Mouse (Mus musculus): ENCODE measurements around the gene Nppb. TPM values are rescaled to one million over a fixed set of nuclear protein-coding genes. Genes with fewer than 3 reads are reported as not detected.

Gene Nppb
- polyA plus RNA-seq, 1 experiment from 2014 or later: 0.19 TPM

DNA sequence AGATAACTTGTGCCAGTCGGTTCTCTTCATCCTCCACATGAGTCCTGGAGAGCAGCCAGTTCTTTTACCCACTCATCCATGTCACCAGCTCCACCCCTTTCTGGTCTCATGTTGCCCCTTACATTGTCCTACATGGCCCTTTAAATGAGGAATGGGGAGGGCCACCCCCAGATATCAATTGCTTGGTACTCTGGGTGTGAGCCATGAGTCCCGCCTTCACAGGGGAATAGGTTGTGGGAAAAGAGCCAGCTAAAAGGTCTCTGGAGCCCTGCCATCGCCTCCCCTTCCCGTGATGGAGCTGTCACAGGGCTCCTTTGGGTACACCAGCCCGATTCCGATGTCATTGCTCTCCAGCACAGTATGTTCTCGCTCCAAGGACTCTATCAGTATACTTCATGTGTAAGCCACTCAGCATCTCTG, 6.1 kb upstream of the Nppb start:
- H3K9ac ChIP-seq: no peak overlapping the region
- H3K4me1 ChIP-seq: no peaks in the 10 kb centered on the region
- H3K4me2 ChIP-seq: no peak overlapping the region
- no peaks in the 10 kb centered on the region for H3K27me3 ChIP-seq
- H3K27ac ChIP-seq: no peak overlapping the region
- WGBS: 76% methylated on average over 7 of the region's 7 CpGs
- no peaks in the 10 kb centered on the region for H3K36me3 ChIP-seq
- H3K4me3 ChIP-seq: no peak overlapping the region
- ATAC-seq (ENCODE audit: insufficient number of reproducible peaks, low FRiP score, low TSS enrichment, low read depth): no peak
- H3K9me3 ChIP-seq: no peaks in the 10 kb centered on the region

DNA sequence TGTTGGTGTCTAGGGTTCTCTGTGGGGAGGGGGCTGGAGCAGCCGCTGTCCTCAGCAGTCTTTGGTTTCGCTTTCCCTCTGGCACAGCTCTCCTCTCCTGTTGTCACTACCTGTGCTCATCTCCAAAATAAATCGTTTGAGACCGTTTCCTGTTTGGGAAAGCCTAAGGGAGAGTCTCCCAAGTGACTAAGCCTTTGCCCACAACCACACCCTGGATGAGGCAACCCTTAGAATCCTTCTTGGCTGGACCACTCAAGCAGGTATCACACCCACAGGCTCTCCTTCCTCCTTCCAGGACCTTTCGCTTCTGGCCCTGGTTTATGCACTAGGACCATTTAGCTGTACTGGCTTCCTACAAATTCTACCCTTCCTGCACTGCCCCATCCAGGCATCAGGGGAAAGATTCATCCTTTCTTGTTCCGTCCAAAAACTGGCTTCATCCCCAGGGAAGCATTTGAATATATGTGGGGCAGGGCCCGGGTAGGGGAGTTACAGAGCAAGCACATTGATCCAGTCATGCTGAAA, 8.0 kb downstream of the Nppb start:
- Histone ChIP-seq H3K27ac (no peak overlapping the region), H3K4me2 (no peak overlapping the region), H3K9ac (no peak overlapping the region), H3K4me3 (no peak overlapping the region), H3K27me3 (no peaks in the 10 kb centered on the region), H3K9me3 (no peaks in the 10 kb centered on the region), H3K4me1 (no peaks in the 10 kb centered on the region), H3K36me3 (no peaks in the 10 kb centered on the region)
- 55% methylated on average over 7 of the region's 7 CpGs for WGBS
- ATAC-seq (ENCODE audit: insufficient number of reproducible peaks, low FRiP score, low TSS enrichment, low read depth): no peak

- 73% methylated on average over 3 of the region's 3 CpGs for WGBS
- ATAC-seq (ENCODE audit: insufficient number of reproducible peaks, low FRiP score, low TSS enrichment, low read depth): no peak
- Histone ChIP-seq H3K27ac (no peak overlapping the region), H3K4me3 (no peak overlapping the region), H3K36me3 (no peaks in the 10 kb centered on the region), H3K9me3 (no peaks in the 10 kb centered on the region), H3K27me3 (no peaks in the 10 kb centered on the region), H3K9ac (no peak overlapping the region), H3K4me1 (no peaks in the 10 kb centered on the region), H3K4me2 (no peak overlapping the region)
Measured at GRCm38 (mm10) chr4:147995311-147995710, 9.7 kb downstream of the Nppb start.

DNA sequence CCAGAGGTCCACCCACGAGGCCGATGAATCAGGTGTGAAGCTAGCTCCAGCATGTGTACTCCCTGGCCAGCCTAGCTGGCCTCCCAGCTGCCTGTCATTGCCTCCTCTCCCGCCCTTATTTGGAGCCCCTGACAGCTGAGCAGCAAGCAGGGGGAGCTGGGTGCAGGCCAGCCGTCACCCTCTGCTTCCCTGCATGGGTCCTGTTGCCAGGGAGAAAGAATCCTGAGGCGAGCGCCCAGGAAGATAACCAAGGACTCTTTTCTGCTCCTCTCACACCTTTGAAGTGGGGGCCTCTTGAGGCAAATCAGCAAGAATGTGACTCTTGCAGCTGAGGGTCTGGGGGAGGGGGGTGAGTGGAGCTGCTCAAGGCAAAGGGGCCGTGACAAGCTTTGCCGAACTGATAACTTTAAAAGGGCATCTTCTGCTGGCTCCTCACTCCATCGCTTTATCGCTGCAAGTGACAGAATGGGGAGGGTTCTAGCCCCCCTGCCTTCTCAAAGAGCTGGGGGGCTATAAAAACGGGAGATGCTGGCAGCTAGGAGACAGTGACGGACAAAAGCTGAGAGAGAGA, 14.7 kb downstream of the Nppb start, which contains the start of gene Nppa:
TSS of gene Nppa (plus strand) at position 521 of the 571 bp plus-strand sequence.
- WGBS: 32% methylated on average over 12 of the region's 12 CpGs
- peaks cover 12% of the 10 kb centered on the region for H3K36me3 ChIP-seq
- no peak within 1 kb of the TSS for H3K4me3 ChIP-seq
- H3K27ac ChIP-seq: no peak within 1 kb of the TSS
- H3K4me2 ChIP-seq: no peak within 1 kb of the TSS
- H3K4me1 ChIP-seq: no peaks in the 10 kb centered on the region
- H3K9ac ChIP-seq: no peak within 1 kb of the TSS
- no peaks in the 10 kb centered on the region for H3K9me3 ChIP-seq
- H3K27me3 ChIP-seq: no peaks in the 10 kb centered on the region
- ATAC-seq (ENCODE audit: insufficient number of reproducible peaks, low FRiP score, low TSS enrichment, low read depth): no peak

GRCm38 (mm10) chr4:148001013-148001789, 15.6 kb downstream of the Nppb start:
- no peak for ATAC-seq (ENCODE audit: insufficient number of reproducible peaks, low FRiP score, low TSS enrichment, low read depth)
- Histone ChIP-seq H3K4me2 (no peak overlapping the region), H3K36me3 (peaks cover 21% of the 10 kb centered on the region), H3K9ac (no peak overlapping the region), H3K9me3 (no peaks in the 10 kb centered on the region), H3K27ac (no peak overlapping the region), H3K27me3 (no peaks in the 10 kb centered on the region), H3K4me3 (no peak overlapping the region), H3K4me1 (no peaks in the 10 kb centered on the region)
- WGBS: 85% methylated on average over 17 of the region's 17 CpGs

- H3K27ac ChIP-seq: no peak overlapping the region
- no peak overlapping the region for H3K4me2 ChIP-seq
- H3K4me1 ChIP-seq: no peaks in the 10 kb centered on the region
- no peak for ATAC-seq (ENCODE audit: insufficient number of reproducible peaks, low FRiP score, low TSS enrichment, low read depth)
- 43% methylated on average over 8 of the region's 8 CpGs for WGBS
- H3K36me3 ChIP-seq: peaks cover 28% of the 10 kb centered on the region
- H3K4me3 ChIP-seq: no peak overlapping the region
- H3K9me3 ChIP-seq: no peaks in the 10 kb centered on the region
- no peak overlapping the region for H3K9ac ChIP-seq
- H3K27me3 ChIP-seq: no peaks in the 10 kb centered on the region
Measured at GRCm38 (mm10) chr4:148001866-148002265, 16.3 kb downstream of the Nppb start.

- H3K9me3 ChIP-seq: no peaks in the 10 kb centered on the region
- 64% methylated on average over 7 of the region's 7 CpGs for whole genome bisulfite sequencing
- H3K27me3 ChIP-seq: no peaks in the 10 kb centered on the region
- H3K4me2 ChIP-seq: no peak overlapping the region
- H3K27ac ChIP-seq: no peak overlapping the region
- no peak overlapping the region for H3K4me3 ChIP-seq
- no peak for ATAC-seq (ENCODE audit: insufficient number of reproducible peaks, low FRiP score, low TSS enrichment, low read depth)
- peaks cover 53% of the 10 kb centered on the region for H3K36me3 ChIP-seq
- H3K4me1 ChIP-seq: no peaks in the 10 kb centered on the region
- H3K9ac ChIP-seq: no peak overlapping the region
Measured at GRCm38 (mm10) chr4:148004361-148004760, 18.8 kb downstream of the Nppb start.

DNA sequence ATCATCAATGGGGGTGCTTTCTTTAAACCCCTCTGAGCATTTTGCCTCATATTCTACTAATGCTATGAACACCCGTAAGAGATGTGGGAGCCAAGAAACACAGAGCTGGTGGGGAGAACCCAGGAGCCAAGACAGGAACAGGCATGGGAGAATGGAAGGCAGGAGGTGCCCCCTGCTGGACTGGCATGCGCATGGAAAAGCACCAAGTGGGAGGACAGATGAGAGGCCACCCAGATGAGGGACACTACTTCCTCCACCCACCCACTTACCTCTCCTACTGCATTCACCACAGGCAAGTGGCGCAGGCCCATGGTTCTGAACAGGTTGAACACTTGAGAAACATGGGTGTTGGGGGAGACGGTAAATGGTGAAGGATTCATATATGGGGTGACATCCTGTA, 22.8 kb downstream of the Nppb start:
- no peak overlapping the region for H3K9ac ChIP-seq
- no peak for ATAC-seq (ENCODE audit: insufficient number of reproducible peaks, low FRiP score, low TSS enrichment, low read depth)
- H3K36me3 ChIP-seq: peaks cover 93% of the 10 kb centered on the region
- H3K4me2 ChIP-seq: no peak overlapping the region
- H3K27me3 ChIP-seq: no peaks in the 10 kb centered on the region
- H3K27ac ChIP-seq: no peak overlapping the region
- no peak overlapping the region for H3K4me3 ChIP-seq
- WGBS: 82% methylated on average over 4 of the region's 4 CpGs
- no peaks in the 10 kb centered on the region for H3K4me1 ChIP-seq
- no peaks in the 10 kb centered on the region for H3K9me3 ChIP-seq

DNA sequence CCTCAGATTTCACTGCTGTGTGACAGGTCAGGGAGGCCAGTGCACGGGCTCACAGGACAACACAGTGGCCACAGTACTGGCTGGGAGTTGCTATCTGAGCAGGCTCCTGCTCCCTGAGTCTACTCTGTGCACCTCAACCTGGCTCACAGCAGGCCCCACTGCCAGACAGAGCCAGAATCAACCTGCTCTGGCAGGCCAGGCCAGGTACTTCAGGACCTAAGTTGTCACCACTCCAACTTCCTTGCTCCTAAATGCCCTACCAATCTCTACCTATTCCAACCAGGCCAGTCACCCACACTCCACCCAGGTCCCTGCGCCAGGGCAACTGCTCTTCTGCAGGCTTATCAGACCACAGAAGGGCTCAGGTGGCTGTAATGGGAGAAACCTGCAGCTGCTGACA, 24.1 kb downstream of the Nppb start:
- ATAC-seq (ENCODE audit: insufficient number of reproducible peaks, low FRiP score, low TSS enrichment, low read depth): no peak
- no peaks in the 10 kb centered on the region for H3K27me3 ChIP-seq
- no peak overlapping the region for H3K4me3 ChIP-seq
- no peaks in the 10 kb centered on the region for H3K9me3 ChIP-seq
- no peak overlapping the region for H3K27ac ChIP-seq
- H3K36me3 ChIP-seq: peaks cover 98% of the 10 kb centered on the region
- H3K4me1 ChIP-seq: no peaks in the 10 kb centered on the region
- no peak overlapping the region for H3K9ac ChIP-seq
- no peak overlapping the region for H3K4me2 ChIP-seq
- 92% methylated on average over 2 of the region's 2 CpGs for WGBS

GRCm38 (mm10) chr4:148011332-148011731, 25.7 kb downstream of the Nppb start:
- WGBS: 67% methylated on average over 3 of the region's 3 CpGs
- H3K9ac ChIP-seq: no peak overlapping the region
- no peak overlapping the region for H3K4me3 ChIP-seq
- no peak for ATAC-seq (ENCODE audit: insufficient number of reproducible peaks, low FRiP score, low TSS enrichment, low read depth)
- no peaks in the 10 kb centered on the region for H3K27me3 ChIP-seq
- H3K36me3 ChIP-seq: peaks cover 100% of the 10 kb centered on the region
- H3K9me3 ChIP-seq: no peaks in the 10 kb centered on the region
- H3K27ac ChIP-seq: no peak overlapping the region
- H3K4me2 ChIP-seq: no peak overlapping the region
- H3K4me1 ChIP-seq: no peaks in the 10 kb centered on the region

GRCm38 (mm10) chr4:148012216-148012615, 26.6 kb downstream of the Nppb start:
- Histone ChIP-seq H3K9me3 (no peaks in the 10 kb centered on the region), H3K27ac (no peak overlapping the region), H3K4me1 (no peaks in the 10 kb centered on the region), H3K4me2 (no peak overlapping the region), H3K4me3 (no peak overlapping the region), H3K36me3 (peaks cover 100% of the 10 kb centered on the region), H3K27me3 (no peaks in the 10 kb centered on the region), H3K9ac (no peak overlapping the region)
- WGBS: 95% methylated on average over 4 of the region's 4 CpGs
- ATAC-seq (ENCODE audit: insufficient number of reproducible peaks, low FRiP score, low TSS enrichment, low read depth): no peak

- Histone ChIP-seq H3K9ac (no peak overlapping the region), H3K36me3 (peaks cover 97% of the 10 kb centered on the region), H3K9me3 (no peaks in the 10 kb centered on the region), H3K27ac (no peak overlapping the region), H3K4me2 (no peak overlapping the region), H3K4me1 (no peaks in the 10 kb centered on the region), H3K27me3 (no peaks in the 10 kb centered on the region), H3K4me3 (no peak overlapping the region)
- WGBS: 85% methylated on average over 10 of the region's 10 CpGs
- ATAC-seq (ENCODE audit: insufficient number of reproducible peaks, low FRiP score, low TSS enrichment, low read depth): no peak
Measured at GRCm38 (mm10) chr4:148015418-148015817, 29.8 kb downstream of the Nppb start.

Measured in limb, embryonic 15.5 days (tissue).